Mouse (Mus musculus) adrenal gland, adult 8-10 months (tissue): Measurements from ENCODE around the gene Cntnap2. TPM values are rescaled to one million over a fixed set of nuclear protein-coding genes. Genes with fewer than 3 reads are reported as not detected.

Source experiments
- DNase-seq: peaks from one replicate; pipeline ENCODE4 v3.0.0; 2022
- total RNA-seq, 4 experiments: library from RNA; stranded (reverse); gene quantifications; 2 replicates each; pipeline ENCODE4 v1.2.4; 2022

The Cntnap2 gene
- total RNA-seq, 4 experiments from 2014 or later: 1.9 to 2.9 (median 2.4) TPM

GRCm38 (mm10) chr6:45945144-45945985, 886.2 kb downstream of the Cntnap2 start:
- no peak for DNase-seq

DNA sequence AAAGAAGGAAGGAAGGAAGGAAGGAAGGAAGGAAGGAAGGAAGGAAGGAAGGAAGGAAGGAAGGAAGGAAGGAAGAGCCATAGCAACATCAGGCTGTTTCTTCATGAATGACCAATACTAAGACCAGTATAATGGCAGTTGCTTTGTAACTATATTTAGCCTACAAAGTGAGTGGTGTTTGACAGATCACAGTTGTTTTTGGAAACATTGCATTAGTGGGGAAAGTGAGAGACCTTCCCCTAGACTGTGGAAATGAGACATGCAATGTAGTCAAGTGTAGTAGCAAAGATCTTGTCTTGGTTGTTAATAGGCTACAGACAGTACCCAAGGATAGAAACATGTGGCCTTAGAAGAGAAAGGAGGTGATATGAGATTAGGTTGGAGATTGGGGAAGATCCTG, 895.6 kb downstream of the Cntnap2 start:
- no peak for DNase-seq

DNA sequence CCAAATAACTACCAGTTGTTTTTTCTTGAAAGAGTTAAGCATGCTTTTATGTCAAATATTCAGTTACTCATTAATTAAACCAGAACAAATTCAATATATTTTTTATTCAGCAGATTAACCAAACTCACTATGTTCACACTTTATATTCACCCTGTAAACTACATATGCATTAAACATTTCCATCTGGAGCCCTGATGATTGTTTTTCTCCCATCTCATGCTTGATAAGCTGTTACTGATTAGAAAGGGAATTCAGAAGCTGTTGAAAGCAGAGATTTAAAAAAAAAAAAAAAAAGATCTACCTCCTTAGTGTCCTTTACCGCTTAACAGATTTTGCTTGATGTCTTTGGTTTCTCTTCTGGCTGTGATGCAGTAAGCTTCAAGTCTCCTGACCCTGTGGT, 905.3 kb downstream of the Cntnap2 start:
- no peak for DNase-seq

GRCm38 (mm10) chr6:45974471-45975154, 915.5 kb downstream of the Cntnap2 start:
- DNase-seq: no peak

DNA sequence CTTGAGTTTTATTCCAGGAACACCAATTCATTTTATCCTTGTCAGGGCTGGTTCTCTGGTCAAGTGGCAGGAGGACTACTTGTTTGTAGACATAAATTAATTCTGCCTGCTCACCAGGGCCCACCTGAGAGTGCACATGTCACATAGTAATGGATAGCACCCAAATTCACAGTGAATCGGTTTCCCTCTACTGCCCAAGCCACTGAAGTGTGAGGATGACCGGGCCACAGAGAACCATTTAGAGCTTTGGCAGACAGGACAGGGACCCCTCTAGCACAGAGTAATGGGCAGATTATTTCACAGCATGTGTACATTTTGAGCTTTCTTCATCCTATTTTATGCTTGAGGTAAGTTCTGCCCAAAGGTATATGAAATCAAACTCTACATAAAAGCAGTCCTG, 920.0 kb downstream of the Cntnap2 start:
- DNase-seq: no peak

- DNase-seq: no peak
Measured at GRCm38 (mm10) chr6:45988051-45988450, 928.9 kb downstream of the Cntnap2 start.

GRCm38 (mm10) chr6:45991086-45991485, 931.9 kb downstream of the Cntnap2 start:
- no peak for DNase-seq

- no peak for DNase-seq
Measured at GRCm38 (mm10) chr6:46022515-46023143, 963.5 kb downstream of the Cntnap2 start.

GRCm38 (mm10) chr6:46031821-46032594, 972.9 kb downstream of the Cntnap2 start:
- no peak for DNase-seq

- DNase-seq: no peak
Measured at GRCm38 (mm10) chr6:46033108-46033507, 974.0 kb downstream of the Cntnap2 start.

DNA sequence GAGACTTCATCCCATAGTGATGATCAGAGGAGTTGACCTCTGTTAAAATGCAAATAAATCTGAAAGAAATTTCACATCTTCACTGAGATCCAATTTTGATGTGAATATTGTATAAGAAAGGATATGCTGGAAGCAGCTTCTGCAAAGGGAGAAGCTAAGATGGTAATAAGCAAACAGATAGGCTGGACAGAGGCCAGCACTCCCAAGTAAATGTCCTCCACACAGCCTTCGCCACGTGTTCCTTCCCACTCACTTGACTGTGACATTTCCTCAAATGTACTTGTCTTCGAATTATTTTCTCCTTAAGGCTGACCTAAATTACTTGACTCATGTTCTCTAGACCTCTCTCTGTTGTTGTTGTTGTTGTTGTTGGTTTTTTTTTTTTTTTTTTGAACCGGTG, 981.5 kb downstream of the Cntnap2 start:
- DNase-seq: no peak

- DNase-seq: no peak
Measured at GRCm38 (mm10) chr6:46080236-46080635, 1021.1 kb downstream of the Cntnap2 start.

DNA sequence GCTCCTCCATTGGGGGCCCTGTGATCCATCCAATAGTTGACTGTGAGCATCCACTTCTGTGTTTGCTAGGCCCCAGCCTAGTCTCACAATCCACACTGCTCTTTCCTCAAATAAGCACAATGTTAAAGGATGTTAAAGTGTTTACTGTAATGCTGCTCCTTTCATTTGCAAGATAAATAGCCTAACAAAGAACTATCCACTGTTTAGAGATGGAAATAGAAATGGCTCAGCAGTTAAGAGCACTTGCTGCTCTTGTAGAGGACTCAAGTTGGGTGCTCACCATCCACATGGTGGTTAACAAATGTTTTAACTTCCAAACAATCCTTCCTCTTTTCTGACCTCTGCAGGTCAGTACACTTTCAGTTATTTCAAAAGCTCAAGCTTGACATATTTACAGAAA, 1022.3 kb downstream of the Cntnap2 start:
- no peak for DNase-seq

- peak; percentile 2 for DNase-seq
Measured at GRCm38 (mm10) chr6:46143189-46143841, 1084.2 kb downstream of the Cntnap2 start.

- no peak for DNase-seq
Measured at GRCm38 (mm10) chr6:46166837-46167236, 1107.7 kb downstream of the Cntnap2 start.

GRCm38 (mm10) chr6:46197298-46197697, 1138.1 kb downstream of the Cntnap2 start:
- DNase-seq: no peak

DNA sequence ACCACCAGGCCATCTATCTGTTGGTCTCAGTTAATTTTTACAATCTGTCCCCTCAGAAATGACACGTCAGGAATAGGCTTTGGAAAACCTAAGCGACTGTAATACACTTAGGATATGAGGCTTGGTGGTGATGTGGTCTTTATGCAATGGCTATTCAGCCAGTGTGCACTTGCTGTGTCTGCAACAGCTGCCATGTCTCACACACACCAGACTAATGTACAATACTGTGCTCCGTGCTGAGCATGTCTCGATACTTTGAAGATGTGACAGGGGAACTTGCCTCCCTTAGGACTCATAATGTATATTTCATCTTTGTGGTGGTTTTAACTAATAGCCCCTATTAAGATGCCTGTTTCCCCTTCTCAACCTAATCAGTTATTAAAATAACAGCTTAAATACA, 1142.7 kb downstream of the Cntnap2 start:
- DNase-seq: no peak

DNA sequence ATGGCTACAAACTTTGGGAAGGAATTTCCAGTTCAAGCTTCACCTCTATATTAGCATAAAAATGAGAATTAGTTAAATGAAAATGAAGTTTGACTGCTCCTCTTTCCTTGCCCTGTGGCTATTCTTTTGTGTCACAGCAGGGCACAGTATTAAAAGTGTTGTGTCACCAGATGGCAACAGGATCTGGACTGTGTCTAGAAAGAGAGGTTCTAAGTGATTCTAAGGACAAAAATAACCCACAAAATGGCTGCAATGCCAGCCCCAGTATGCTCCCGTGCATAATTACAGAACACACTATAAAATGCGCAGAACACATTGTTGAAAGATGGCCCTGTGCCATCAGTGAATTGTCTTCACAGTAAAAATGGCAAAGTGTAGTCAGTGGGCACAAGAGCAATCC, 1146.4 kb downstream of the Cntnap2 start:
- no peak for DNase-seq

DNA sequence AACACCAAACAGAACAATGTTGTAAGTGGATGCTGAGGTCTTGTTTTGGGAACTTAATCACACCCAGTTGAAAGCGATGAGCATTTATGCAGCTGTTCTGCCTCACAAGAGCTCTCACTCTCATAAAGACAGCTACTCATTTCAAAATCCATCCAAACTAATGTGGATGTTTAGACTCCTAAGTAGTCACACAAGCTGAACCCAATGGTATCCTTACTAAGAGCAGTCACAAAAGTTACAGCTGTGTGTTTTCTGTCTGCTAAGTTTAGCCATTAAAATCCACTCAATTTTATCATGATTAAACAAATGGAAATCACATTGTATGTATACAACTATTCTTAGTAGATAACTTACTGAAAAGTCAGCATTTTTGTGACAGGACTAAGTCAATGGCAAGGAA, 1173.7 kb downstream of the Cntnap2 start:
- DNase-seq: no peak

DNA sequence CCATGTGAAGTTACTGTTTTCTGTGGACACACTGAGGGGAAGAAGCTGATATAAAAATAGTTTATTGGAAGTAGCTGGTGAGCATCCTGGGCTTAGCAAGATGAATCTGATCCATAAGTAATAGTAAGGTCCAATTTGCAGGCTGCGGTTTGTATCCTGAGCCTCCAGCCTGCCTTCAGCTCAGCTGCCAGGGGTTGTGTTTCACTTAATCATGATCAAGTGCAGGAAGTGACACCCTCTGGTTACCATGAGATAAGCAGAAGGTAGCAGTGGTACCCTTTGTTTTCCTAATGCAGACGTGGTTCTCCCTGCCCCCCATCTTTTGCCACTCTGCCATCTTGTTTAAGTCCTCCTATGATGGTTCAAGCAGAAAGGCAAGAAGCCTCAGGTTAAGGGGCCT, 1181.2 kb downstream of the Cntnap2 start:
- no peak for DNase-seq

DNA sequence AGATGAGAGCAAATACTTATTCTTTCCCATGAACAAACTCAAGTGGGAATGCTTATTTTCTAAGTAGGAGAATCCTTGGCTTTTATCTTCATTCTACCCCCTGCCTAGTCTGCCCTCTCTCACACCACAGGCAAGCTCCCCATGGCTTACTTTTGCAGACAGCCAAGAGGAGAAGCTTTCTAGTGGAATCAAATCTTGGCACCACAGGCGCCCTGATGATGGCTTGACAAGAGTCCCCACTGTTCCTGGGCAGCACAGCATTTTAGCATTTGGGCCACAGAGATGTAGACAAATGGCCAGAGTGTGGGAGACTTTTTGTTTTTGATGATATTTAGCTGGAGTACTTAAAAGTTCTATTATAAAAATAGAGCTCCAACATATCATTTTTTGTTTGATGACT, 1204.0 kb downstream of the Cntnap2 start:
- no peak for DNase-seq

- no peak for DNase-seq
Measured at GRCm38 (mm10) chr6:46346946-46347345, 1287.8 kb downstream of the Cntnap2 start.
